Mouse (Mus musculus) kidney, adult 2 months (tissue): ENCODE measurements around the gene Cyp20a1. TPM values are rescaled to one million over a fixed set of nuclear protein-coding genes. Genes with fewer than 3 reads are reported as not detected.

Source experiments
- DNase-seq: peaks from one replicate; pipeline ENCODE4 v3.0.0; 2021
- H3K27ac ChIP-seq: fragments of 200-500 bp; 2 replicates; pipeline ENCODE4 v1.5.1; 2012; ENCODE audit warnings: low read depth, low read length, control low read depth, inconsistent platforms; ENCODE audit not compliant: insufficient read depth
- H3K27me3 ChIP-seq: fragments of 200-500 bp; replicated peaks from 2 replicates; pipeline ENCODE4 v1.6.1; 2012; ENCODE audit warnings: mild to moderate bottlenecking, moderate library complexity, low read length, inconsistent platforms; ENCODE audit not compliant: control insufficient read depth, insufficient read depth
- H3K36me3 ChIP-seq: fragments of 200-500 bp; 2 replicates; pipeline ENCODE4 v1.6.1; 2012; ENCODE audit warnings: mild to moderate bottlenecking, moderate library complexity, low read length, inconsistent platforms; ENCODE audit not compliant: control insufficient read depth, insufficient read depth
- H3K4me1 ChIP-seq: fragments of 200-500 bp; 2 replicates; pipeline ENCODE4 v1.6.1; 2011; ENCODE audit warnings: low read length; ENCODE audit not compliant: control insufficient read depth, insufficient read depth
- H3K4me3 ChIP-seq: fragments of 200-500 bp; 2 replicates; pipeline ENCODE4 v1.5.1; 2011; ENCODE audit warnings: mild to moderate bottlenecking, low read depth, low read length, control low read depth; ENCODE audit not compliant: insufficient read depth
- CTCF ChIP-seq: fragments of 200-500 bp; conservative IDR thresholded peaks from 2 replicates; pipeline ENCODE4 v1.5.1; 2011; ENCODE audit warnings: low read depth, mild to moderate bottlenecking, control low read depth, low read length, moderate library complexity, mixed read lengths; ENCODE audit not compliant: insufficient read depth, insufficient read length
- POLR2A ChIP-seq: fragments of 200-500 bp; IDR thresholded peaks from one replicate; pipeline ENCODE4 v1.6.1; 2011; ENCODE audit warnings: low read depth, low read length, control low read depth
- WGBS: fragments of 180-500 bp; shearing (Covaris S2); methylation state at CpG from one replicate; pipeline ENCODE4 v1.1.7; 2018; 5-methylcytosine and 5-hydroxymethylcytosine counted together
- polyA plus RNA-seq: library from polyadenylated mRNA; depleted of rRNA; stranded (reverse); fragments of >200 nt; gene quantifications from 2 replicates; pipeline ENCODE4 v1.2.3, GENCODE M21; 2012; rRNA removed

The Cyp20a1 gene
- polyA plus RNA-seq = 6.3 and 7.7 TPM in 2 replicates

GRCm38 (mm10) chr1:60342808-60343629 lies at the start of gene Cyp20a1:
Cyp20a1 (plus strand) TSS chr1:60343323.
- peak; percentile 94 for DNase-seq
- WGBS = under 1% methylated on average over 60 of the region's 60 CpGs
- H3K36me3 ChIP-seq = no peaks in the 10 kb centered on the region; the same call in 1 of the 2 replicates
- H3K27me3 ChIP-seq = no peaks in the 10 kb centered on the region
- H3K4me3 ChIP-seq = peak within 1 kb of the TSS; percentile 76
- TF ChIP-seq POLR2A (peak; percentile 48), CTCF (no peak)
- no peaks in the 10 kb centered on the region for H3K4me1 ChIP-seq
- peak within 1 kb of the TSS; percentile 87 for H3K27ac ChIP-seq

GRCm38 (mm10) chr1:60293921-60294320 lies 49.2 kb upstream of the Cyp20a1 start:
- no peak overlapping the region for H3K4me3 ChIP-seq
- 49% methylated on average over 1 of the region's 1 CpGs for WGBS
- H3K27ac ChIP-seq = no peak overlapping the region
- no peak for DNase-seq
- H3K27me3 ChIP-seq = no peaks in the 10 kb centered on the region
- no peaks in the 10 kb centered on the region for H3K4me1 ChIP-seq
- TF ChIP-seq POLR2A = no peak
- TF ChIP-seq CTCF = no peak
- peaks cover 3% of the 10 kb centered on the region for H3K36me3 ChIP-seq

- H3K27me3 ChIP-seq = no peaks in the 10 kb centered on the region
- no peaks in the 10 kb centered on the region for H3K4me1 ChIP-seq
- 13% methylated on average over 14 of the region's 14 CpGs for WGBS
- no peaks in the 10 kb centered on the region for H3K36me3 ChIP-seq
- peak overlapping the region; percentile 87 for H3K27ac ChIP-seq
- no peak for TF ChIP-seq CTCF
- no peak for TF ChIP-seq POLR2A
- no peak for DNase-seq
- H3K4me3 ChIP-seq = peak overlapping the region; percentile 76
These were observed 720 bp downstream of the Cyp20a1 start for GRCm38 (mm10) chr1:60343630-60344455.

- 80% methylated on average over 6 of the region's 6 CpGs for WGBS
- no peaks in the 10 kb centered on the region for H3K4me1 ChIP-seq
- H3K36me3 ChIP-seq = no peaks in the 10 kb centered on the region
- no peak overlapping the region for H3K4me3 ChIP-seq
- H3K27me3 ChIP-seq = no peaks in the 10 kb centered on the region
- TF ChIP-seq POLR2A (no peak), CTCF (no peak)
- no peak overlapping the region for H3K27ac ChIP-seq
- DNase-seq = no peak
These were observed 1.5 kb downstream of the Cyp20a1 start for GRCm38 (mm10) chr1:60344670-60345069.

GRCm38 (mm10) chr1:60345712-60346111 lies 2.6 kb downstream of the Cyp20a1 start:
- 54% methylated on average over 2 of the region's 2 CpGs for WGBS
- no peaks in the 10 kb centered on the region for H3K27me3 ChIP-seq
- H3K4me1 ChIP-seq = no peaks in the 10 kb centered on the region
- DNase-seq = peak; percentile 41
- H3K4me3 ChIP-seq = no peak overlapping the region
- TF ChIP-seq CTCF = no peak
- TF ChIP-seq POLR2A = no peak
- H3K27ac ChIP-seq = peak overlapping the region; percentile 82
- H3K36me3 ChIP-seq = no peaks in the 10 kb centered on the region

GRCm38 (mm10) chr1:60352786-60353185 lies 9.7 kb downstream of the Cyp20a1 start:
- TF ChIP-seq POLR2A (no peak), CTCF (no peak)
- DNase-seq = no peak
- peak overlapping the region; percentile 59; the same call in 1 of the 2 replicates for H3K27ac ChIP-seq
- H3K27me3 ChIP-seq = no peaks in the 10 kb centered on the region
- H3K4me1 ChIP-seq = peaks cover 3% of the 10 kb centered on the region; the same call in 1 of the 2 replicates
- H3K36me3 ChIP-seq = no peaks in the 10 kb centered on the region; the same call in 1 of the 2 replicates
- WGBS = 79% methylated on average over 5 of the region's 5 CpGs
- no peak overlapping the region for H3K4me3 ChIP-seq

GRCm38 (mm10) chr1:60361626-60362025 lies 18.5 kb downstream of the Cyp20a1 start:
- Histone ChIP-seq H3K27me3 (no peaks in the 10 kb centered on the region), H3K4me3 (no peak overlapping the region), H3K27ac (no peak overlapping the region), H3K4me1 (no peaks in the 10 kb centered on the region), H3K36me3 (no peaks in the 10 kb centered on the region)
- WGBS = 91% methylated on average over 1 of the region's 1 CpGs
- TF ChIP-seq CTCF (no peak), POLR2A (no peak)
- DNase-seq = peak; percentile 36
